Mouse (Mus musculus) subcutaneous adipose tissue, adult 2 months (tissue): ENCODE measurements around the gene Lsm14b. TPM values are rescaled to one million over a fixed set of nuclear protein-coding genes. Genes with fewer than 3 reads are reported as not detected.

Experiments used
- polyA plus RNA-seq: library from polyadenylated mRNA; depleted of rRNA; stranded (reverse); fragments of >200 nt; gene quantifications from 2 replicates; pipeline ENCODE4 v1.2.3, GENCODE M21; 2012; ENCODE audit warnings: low replicate concordance; rRNA removed

The Lsm14b gene
- polyA plus RNA-seq = 26.9 and 51.0 TPM in 2 replicates

GRCm38 (mm10) chr2:180024401-180025098, at the start of gene Lsm14b:
Gene Lsm14b (plus strand): TSS chr2:180024987.

GRCm38 (mm10) chr2:179976628-179977343, 48.0 kb upstream of the Lsm14b start, which contains the start of gene Taf4:
Gene Taf4 (minus strand): TSS chr2:179976646.

GRCm38 (mm10) chr2:180042256-180042857, 17.6 kb downstream of the Lsm14b start, which contains the start of the genes Psma7 and Ss18l1:
Gene Psma7 (minus strand): TSS chr2:180042433.
Gene Ss18l1 (plus strand): TSS chr2:180042509.

GRCm38 (mm10) chr2:180070481-180071453, 46.0 kb downstream of the Lsm14b start, which contains the start of gene Mtg2:
Gene Mtg2 (plus strand): TSS chr2:180070588.

Other genes starting within 250 kb of the Lsm14b start
- gene Taf4, start 48.3 kb upstream of the Lsm14b start, polyA plus RNA-seq = 5.0 and 9.9 TPM in 2 replicates
- 151 and 180 TPM in 2 replicates for gene Psma7, start 17.4 kb downstream of the Lsm14b start, polyA plus RNA-seq
- gene Ss18l1, start 17.5 kb downstream of the Lsm14b start, polyA plus RNA-seq = 6.6 and 8.6 TPM in 2 replicates
- 22.5 and 26.8 TPM in 2 replicates for gene Mtg2, start 45.6 kb downstream of the Lsm14b start, polyA plus RNA-seq
- not detected in 2 replicates for gene Hrh3, start 79.5 kb downstream of the Lsm14b start, polyA plus RNA-seq
- gene Osbpl2, start 94.3 kb downstream of the Lsm14b start, polyA plus RNA-seq = 28.5 and 35.1 TPM in 2 replicates
- gene Adrm1, start 146.5 kb downstream of the Lsm14b start, polyA plus RNA-seq = 113 and 131 TPM in 2 replicates
- gene Lama5, start 200.9 kb downstream of the Lsm14b start, polyA plus RNA-seq = 65.2 and 108 TPM in 2 replicates
- 1,598 and 4,384 TPM in 2 replicates for gene Rps21, start 232.4 kb downstream of the Lsm14b start, polyA plus RNA-seq
- 31.9 and 43.6 TPM in 2 replicates for gene Cables2, start 248.5 kb downstream of the Lsm14b start, polyA plus RNA-seq